Mouse (Mus musculus) MEL (cell line): Measurements from ENCODE around the gene Gm20425. TPM values are rescaled to one million over a fixed set of nuclear protein-coding genes. Genes with fewer than 3 reads are reported as not detected.

ENCODE experiments used
- DNase-seq: peaks from one replicate; pipeline ENCODE4 v3.0.0; 2011; ENCODE audit warnings: low read depth, low spot score
- H3K27ac ChIP-seq: 2 replicates; pipeline ENCODE4 v1.5.1; 2012; ENCODE audit warnings: low read depth, mild to moderate bottlenecking, control low read depth, low read length, moderate library complexity; ENCODE audit not compliant: control insufficient read depth
- H3K27me3 ChIP-seq, 2 experiments: fragments of 150-350 bp in 1 of 2; sonication (generic) in 1 of 2; 2 replicates each; pipeline ENCODE4 v1.6.1; 2012; ENCODE audit warnings: low read length in 2 of 2, mild to moderate bottlenecking in 2 of 2, improper control_type of control experiment in 1 of 2, moderate library complexity in 1 of 2; ENCODE audit not compliant: insufficient read depth in 2 of 2, control insufficient read depth in 1 of 2
- H3K36me3 ChIP-seq, 2 experiments: 2 replicates each; pipeline ENCODE4 v1.6.1; 2012 to 2014; ENCODE audit warnings: low read length in 2 of 2, improper control_type of control experiment in 1 of 2, inconsistent platforms in 1 of 2, mild to moderate bottlenecking in 1 of 2; ENCODE audit not compliant: insufficient read depth in 2 of 2, control insufficient read depth in 1 of 2
- H3K4me1 ChIP-seq, 2 experiments: fragments of 150-350 bp in 1 of 2; sonication (generic) in 1 of 2; 2 replicates each; pipeline ENCODE4 v1.6.1; 2012; ENCODE audit warnings: low read length in 2 of 2, improper control_type of control experiment in 1 of 2, mild to moderate bottlenecking in 1 of 2; ENCODE audit not compliant: insufficient read depth in 2 of 2, control insufficient read depth in 1 of 2
- H3K4me3 ChIP-seq, 2 experiments: fragments of 150-350 bp in 1 of 2; sonication (generic) in 1 of 2; 2 replicates each; pipeline ENCODE4 v1.5.1; 2012; ENCODE audit warnings: low read depth in 2 of 2, low read length in 2 of 2, mild to moderate bottlenecking in 2 of 2, moderate library complexity in 2 of 2, control low read depth in 1 of 2, improper control_type of control experiment in 1 of 2; ENCODE audit not compliant: control insufficient read depth in 1 of 2, insufficient read depth in 1 of 2
- H3K79me2 ChIP-seq: 2 replicates; pipeline ENCODE4 v1.6.1; 2012; ENCODE audit warnings: mild to moderate bottlenecking, low read length, moderate library complexity; ENCODE audit not compliant: control insufficient read depth, poor library complexity, insufficient read depth
- H3K9ac ChIP-seq: 2 replicates; pipeline ENCODE4 v1.6.1; 2012; ENCODE audit warnings: low read depth, mild to moderate bottlenecking, control low read depth, low read length, moderate library complexity; ENCODE audit not compliant: control insufficient read depth, poor library complexity, severe bottlenecking
- H3K9me3 ChIP-seq: fragments of 150-350 bp; sonication (generic); replicated peaks from 2 replicates; pipeline ENCODE4 v1.6.1; 2012; ENCODE audit warnings: mild to moderate bottlenecking, low read length, improper control_type of control experiment, moderate library complexity; ENCODE audit not compliant: insufficient read depth
- CHD2 ChIP-seq: IDR thresholded peaks from 2 replicates; pipeline ENCODE4 v1.6.1; 2011; ENCODE audit warnings: low read length, improper control_type of control experiment
- CTCF ChIP-seq, 3 experiments: IDR thresholded peaks in 2 of 3; conservative IDR thresholded peaks in 1 of 3; 2 replicates each; pipeline ENCODE4 v1.5.1; 2011 to 2012; ENCODE audit warnings: low read length in 3 of 3, low read depth in 2 of 3, mild to moderate bottlenecking in 2 of 3, improper control_type of control experiment in 1 of 3, inconsistent platforms in 1 of 3, mixed read lengths in 1 of 3, moderate library complexity in 1 of 3; ENCODE audit not compliant: control insufficient read depth in 1 of 3, insufficient read depth in 1 of 3, poor library complexity in 1 of 3, severe bottlenecking in 1 of 3
- E2F4 ChIP-seq: IDR thresholded peaks from 2 replicates; pipeline ENCODE4 v1.6.1; 2011; ENCODE audit warnings: low read depth, low read length, improper control_type of control experiment, borderline replicate concordance
- GABPA ChIP-seq: IDR thresholded peaks from 2 replicates; pipeline ENCODE4 v1.6.1; 2012; ENCODE audit warnings: low read depth, mild to moderate bottlenecking, inconsistent platforms, low read length, improper control_type of control experiment, moderate library complexity
- JUND ChIP-seq: IDR thresholded peaks from 2 replicates; pipeline ENCODE4 v1.6.1; 2011; ENCODE audit warnings: low read depth, mild to moderate bottlenecking, improper control_type of control experiment, low read length
- MAFK ChIP-seq: IDR thresholded peaks from 2 replicates; pipeline ENCODE4 v1.6.1; 2011; ENCODE audit warnings: low read depth, mild to moderate bottlenecking, low read length, improper control_type of control experiment, borderline replicate concordance
- MAX ChIP-seq: IDR thresholded peaks from 2 replicates; pipeline ENCODE4 v1.6.1; 2011; ENCODE audit warnings: low read length, improper control_type of control experiment
- MAZ ChIP-seq: IDR thresholded peaks from 2 replicates; pipeline ENCODE4 v1.6.1; 2012; ENCODE audit warnings: low read depth, mild to moderate bottlenecking, inconsistent platforms, low read length, improper control_type of control experiment
- MYB ChIP-seq: IDR thresholded peaks from 2 replicates; pipeline ENCODE4 v1.6.1; 2011; ENCODE audit warnings: mild to moderate bottlenecking, low read depth, low read length, improper control_type of control experiment
- MYC ChIP-seq: IDR thresholded peaks from 2 replicates; pipeline ENCODE4 v1.6.1; 2011; ENCODE audit warnings: low read depth, mild to moderate bottlenecking, low read length, improper control_type of control experiment, moderate library complexity
- NRF1 ChIP-seq: IDR thresholded peaks from 2 replicates; pipeline ENCODE4 v1.6.1; 2014; ENCODE audit warnings: low read depth, mild to moderate bottlenecking, inconsistent platforms, low read length, improper control_type of control experiment, moderate library complexity; ENCODE audit not compliant: poor library complexity, insufficient read depth, severe bottlenecking
- POLR2A ChIP-seq, 2 experiments: IDR thresholded peaks; 2 replicates each; pipeline ENCODE4 v1.6.1; 2011 to 2012; ENCODE audit warnings: low read length in 2 of 2, mild to moderate bottlenecking in 2 of 2, control low read depth in 1 of 2, improper control_type of control experiment in 1 of 2, low read depth in 1 of 2, moderate library complexity in 1 of 2; ENCODE audit not compliant: control insufficient read depth in 1 of 2, insufficient read depth in 1 of 2, poor library complexity in 1 of 2
- POLR2AphosphoS5 ChIP-seq: IDR thresholded peaks from 2 replicates; pipeline ENCODE4 v1.6.1; 2012; ENCODE audit warnings: low read depth, borderline replicate concordance, mild to moderate bottlenecking, inconsistent platforms, low read length, moderate library complexity, mixed read lengths
- RAD21 ChIP-seq: IDR thresholded peaks from 2 replicates; pipeline ENCODE4 v1.6.1; 2011; ENCODE audit warnings: mild to moderate bottlenecking, low read depth, low read length, improper control_type of control experiment
- SIN3A ChIP-seq: IDR thresholded peaks from 2 replicates; pipeline ENCODE4 v1.6.1; 2012; ENCODE audit warnings: low read length, improper control_type of control experiment, inconsistent platforms
- SMC3 ChIP-seq: IDR thresholded peaks from 2 replicates; pipeline ENCODE4 v1.6.1; 2011; ENCODE audit warnings: low read depth, low read length, improper control_type of control experiment
- TBP ChIP-seq: IDR thresholded peaks from 2 replicates; pipeline ENCODE4 v1.8.0; 2011; ENCODE audit warnings: low read depth, low read length, improper control_type of control experiment
- TCF12 ChIP-seq: IDR thresholded peaks from 2 replicates; pipeline ENCODE4 v1.6.1; 2014; ENCODE audit warnings: low read depth, mild to moderate bottlenecking, inconsistent platforms, low read length, improper control_type of control experiment, moderate library complexity
- UBTF ChIP-seq: IDR thresholded peaks from 2 replicates; pipeline ENCODE4 v1.6.1; 2012; ENCODE audit warnings: low read depth, mild to moderate bottlenecking, inconsistent platforms, low read length, improper control_type of control experiment, moderate library complexity, borderline replicate concordance; ENCODE audit not compliant: insufficient read depth
- ZKSCAN1 ChIP-seq: IDR thresholded peaks from 2 replicates; pipeline ENCODE4 v1.6.1; 2012; ENCODE audit warnings: low read depth, mild to moderate bottlenecking, inconsistent platforms, low read length, improper control_type of control experiment, moderate library complexity
- polyA plus RNA-seq, 2 experiments: library from polyadenylated mRNA; stranded (reverse) in 1 of 2; unstranded in 1 of 2; fragments of >175 nt in 1 of 2; fragments of >200 nt in 1 of 2; gene quantifications; 2 replicates each; pipeline versions ENCODE4 v1.2.1 to v1.2.4; 2012; ENCODE audit warnings: low replicate concordance in 2 of 2, low read depth in 1 of 2; ENCODE audit not compliant: insufficient read length in 2 of 2, insufficient read depth in 1 of 2, missing spikeins in 1 of 2
- total RNA-seq: library from RNA; depleted of rRNA; stranded (reverse); fragments of 300-350 nt; gene quantifications from 2 replicates; pipeline ENCODE4 v1.2.3, GENCODE M21; 2012

Gm20425 gene
- total and polyA plus RNA-seq, 3 experiments: not detected

- Histone ChIP-seq H3K4me1 (0 out of 4 replicates have a peak, but pooled peaks cover 0 to 3% of the 10 kb centered on the region in 2 experiments), H3K9ac (no peak overlapping the region), H3K4me3 (no peak overlapping the region), H3K27ac (no peak overlapping the region), H3K9me3 (no peaks in the 10 kb centered on the region), H3K27me3 (no peaks in the 10 kb centered on the region), H3K36me3 (no peaks in the 10 kb centered on the region), H3K79me2 (no peaks in the 10 kb centered on the region)
- TF ChIP-seq SMC3 (no peak), CHD2 (no peak), JUND (no peak), MYC (no peak), TCF12 (no peak)
- DNase-seq: no peak
Observed at GRCm38 (mm10) chr9:103228370-103229003, 1.6 kb downstream of the Gm20425 start.

- H3K27me3 ChIP-seq: no peaks in the 10 kb centered on the region
- TF ChIP-seq CTCF (IDR thresholded peaks at IDR 0.05 in 2 of 3, conservative IDR thresholded peaks at IDR 0.05 in 1 of 3; ENCODE audit: control insufficient read depth in 1 of 3, insufficient read depth in 1 of 3, low read depth in 2 of 3, low read length in 3 of 3, poor library complexity in 1 of 3, severe bottlenecking in 1 of 3): no peak
- no peak for TF ChIP-seq TBP
- TF ChIP-seq MAZ: no peak
- TF ChIP-seq MAX: no peak
- TF ChIP-seq UBTF: no peak
- TF ChIP-seq ZKSCAN1: no peak
- no peak for TF ChIP-seq GABPA
- TF ChIP-seq NRF1: no peak
- TF ChIP-seq MAFK: no peak
- no peak for TF ChIP-seq SIN3A
- no peak for TF ChIP-seq POLR2A (IDR thresholded peaks at IDR 0.05; ENCODE audit: control insufficient read depth in 1 of 2, insufficient read depth in 1 of 2, low read depth in 1 of 2, low read length in 2 of 2, poor library complexity in 1 of 2)
- TF ChIP-seq CHD2: no peak
- no peak for TF ChIP-seq MYB
- no peak for TF ChIP-seq E2F4
- no peak for TF ChIP-seq POLR2AphosphoS5
- TF ChIP-seq RAD21: no peak
- H3K79me2 ChIP-seq: no peaks in the 10 kb centered on the region
- H3K27ac ChIP-seq: no peak overlapping the region
- DNase-seq: no peak
- H3K9me3 ChIP-seq: no peaks in the 10 kb centered on the region
- no peak overlapping the region for H3K4me3 ChIP-seq
- no peak overlapping the region for H3K9ac ChIP-seq
- 0 out of 4 replicates have a peak, but pooled peaks cover 0 to 3% of the 10 kb centered on the region in 2 experiments for H3K4me1 ChIP-seq
- H3K36me3 ChIP-seq: no peaks in the 10 kb centered on the region
Observed at GRCm38 (mm10) chr9:103227760-103228159, 2.3 kb downstream of the Gm20425 start.
